Mouse (Mus musculus) embryo, embryonic 9.5 days (tissue): ENCODE measurements around the gene Ccdc106.
A peak's percentile ranks its signal among the peaks of the same experiment; 100 is the strongest.
"Not testable (repeated sequence)": the region's sequence is repeated elsewhere in the genome, so short reads cannot be mapped to it uniquely, and the experiment has no call there.

Experiments
- DNase-seq: peaks from one replicate; pipeline ENCODE4 v3.0.0-alpha.2; 2017; ENCODE audit errors: extremely low spot score

Gene Ccdc106

GRCm38 (mm10) chr7:5020000-5020681 is at the start of gene Ccdc106, which contains the start of gene Zfp865:
Gene Ccdc106, plus strand, starts transcription at chr7:5020553.
Gene Zfp865, plus strand, starts transcription at chr7:5020376.
- peak; percentile 98 for DNase-seq

GRCm38 (mm10) chr7:4971068-4971467 is 49.3 kb upstream of the Ccdc106 start, which contains the start of gene Sbk3:
Gene Sbk3, minus strand, starts transcription at chr7:4971168.
- DNase-seq: no peak

- DNase-seq: no peak
These were observed 48.6 kb upstream of the Ccdc106 start for GRCm38 (mm10) chr7:4971710-4972109.

- DNase-seq: no peak
These were observed 47.9 kb upstream of the Ccdc106 start for GRCm38 (mm10) chr7:4972321-4973047.

GRCm38 (mm10) chr7:4975455-4975854 is 44.9 kb upstream of the Ccdc106 start:
- no peak for DNase-seq

- DNase-seq: no peak
These were observed 43.5 kb upstream of the Ccdc106 start for GRCm38 (mm10) chr7:4976832-4977231.

GRCm38 (mm10) chr7:4988250-4988649 is 32.1 kb upstream of the Ccdc106 start:
- no peak for DNase-seq

- DNase-seq: no peak
These were observed 26.9 kb upstream of the Ccdc106 start for GRCm38 (mm10) chr7:4993347-4993998.

- no peak for DNase-seq
These were observed 26.2 kb upstream of the Ccdc106 start for GRCm38 (mm10) chr7:4993999-4994788.

GRCm38 (mm10) chr7:4995268-4996002 is 24.9 kb upstream of the Ccdc106 start:
- no peak for DNase-seq

- peak; percentile 95 for DNase-seq
These were observed 24.1 kb upstream of the Ccdc106 start, which contains the start of gene Zfp579 for GRCm38 (mm10) chr7:4996003-4996895. Gene Zfp579, minus strand, starts transcription at chr7:4996158.

- no peak for DNase-seq
These were observed 23.4 kb upstream of the Ccdc106 start for GRCm38 (mm10) chr7:4996934-4997333.

GRCm38 (mm10) chr7:4999876-5000275 is 20.5 kb upstream of the Ccdc106 start:
- DNase-seq: no peak

GRCm38 (mm10) chr7:5002876-5003275 is 17.5 kb upstream of the Ccdc106 start:
- DNase-seq: not testable (repeated sequence)

GRCm38 (mm10) chr7:5008229-5008628 is 12.1 kb upstream of the Ccdc106 start:
- DNase-seq: no peak

- DNase-seq: no peak
These were observed 7.5 kb upstream of the Ccdc106 start for GRCm38 (mm10) chr7:5012681-5013513.

GRCm38 (mm10) chr7:5014251-5015117 is 5.9 kb upstream of the Ccdc106 start, which contains the start of the genes Zfp524 and Fiz1:
Gene Zfp524, plus strand, starts transcription at chr7:5014415.
Gene Fiz1, minus strand, starts transcription at chr7:5014697.
- peak; percentile 98 for DNase-seq
